ENCODE assay signal across 13 mouse cellular contexts in the genomic region with DNA sequence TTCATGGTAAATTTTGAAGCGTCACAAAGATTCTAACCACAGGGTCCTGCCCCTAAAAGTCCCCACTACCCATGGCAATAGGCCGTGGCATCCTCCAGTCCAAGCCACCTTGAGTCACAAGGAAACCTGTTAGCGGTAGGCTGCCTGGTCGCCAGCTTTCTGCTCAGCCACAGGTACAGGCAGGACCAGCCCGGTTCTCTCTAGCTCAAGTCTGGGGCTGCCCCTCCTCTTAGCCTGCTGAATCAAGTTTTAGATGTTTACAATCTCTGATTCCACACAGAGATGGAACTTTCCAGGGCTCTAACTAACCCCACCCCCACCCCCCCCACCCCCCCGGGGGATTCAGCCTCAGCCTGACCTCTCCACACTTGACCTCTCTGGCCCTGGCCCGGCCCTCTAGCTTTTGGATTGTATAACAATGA. TPM values are rescaled to one million over a fixed set of nuclear protein-coding genes. Genes with fewer than 3 reads are reported as not detected.
DNase-seq lines count a peak whose midpoint lies in the region; ATAC-seq lines count a peak whose summit lies in the region.
"Had no signal": no experiment of that assay in that cellular context is flagged by ENCODE, and none has a peak within 500 bp of the region (broad histone marks: within the 10 kb centered on the region; RNA-seq: fewer than 3 reads in every experiment).

No protein-coding gene starts in this region.

- no peak for DNase-seq in forebrain, embryonic 10.5 days (ENCODE audit: extremely low spot score, low spot score)
- DNase-seq in B cell, adult 2 months = peak; percentile 34 to 38
- DNase-seq in embryonic facial prominence, embryonic 11.5 days (ENCODE audit: low spot score) = no peak
- DNase-seq in kidney, postnatal 14 days = peak; percentile 76
- DNase-seq in layer of hippocampus, postnatal 25 days (ENCODE audit: extremely low spot score in 1 of 2, low spot score in 1 of 2) = no peak
- no peak for DNase-seq in gastrocnemius, postnatal 4 days (ENCODE audit: low spot score in 2 of 2)
- no peak for DNase-seq in spleen, postnatal 36 days (ENCODE audit: low spot score in 2 of 2)
- DNase-seq: retina, postnatal 1 day had no signal

- H3K4me2 ChIP-seq in forebrain, embryonic 16.5 days (ENCODE audit: low read length) = no peak overlapping the region
- H3K4me2 ChIP-seq in embryonic facial prominence, embryonic 11.5 days (ENCODE audit: low read depth, low read length) = no peak overlapping the region
- H3K4me2 ChIP-seq: heart, embryonic 15.5 days; liver, embryonic 12.5 days had no signal

- no peak overlapping the region for H3K9ac ChIP-seq in forebrain, embryonic 16.5 days (replicated peaks; ENCODE audit: low read depth, low read length)
- no peak overlapping the region for H3K9ac ChIP-seq in embryonic facial prominence, embryonic 11.5 days (replicated peaks; ENCODE audit: low read length)
- H3K9ac ChIP-seq: heart, embryonic 15.5 days; liver, embryonic 12.5 days had no signal

- H3K4me3 ChIP-seq in forebrain, embryonic 10.5 days = no peak overlapping the region
- no peak overlapping the region for H3K4me3 ChIP-seq in forebrain, embryonic 16.5 days (replicated peaks; ENCODE audit: low read length)
- H3K4me3 ChIP-seq in embryonic facial prominence, embryonic 11.5 days (ENCODE audit: low read depth, low read length) = no peak overlapping the region
- H3K4me3 ChIP-seq: heart, embryonic 15.5 days; liver, embryonic 12.5 days; myocyte had no signal

- H3K27me3 ChIP-seq in forebrain, embryonic 10.5 days (ENCODE audit: poor library complexity, severe bottlenecking) = peaks cover 37% of the 10 kb centered on the region
- H3K27me3 ChIP-seq in forebrain, embryonic 16.5 days (replicated peaks; ENCODE audit: control insufficient read depth, insufficient read depth, low read length) = no peaks in the 10 kb centered on the region
- no peaks in the 10 kb centered on the region for H3K27me3 ChIP-seq in embryonic facial prominence, embryonic 11.5 days (ENCODE audit: control insufficient read depth, insufficient read depth, low read length)
- H3K27me3 ChIP-seq: heart, embryonic 15.5 days had no signal

- WGBS in forebrain, embryonic 10.5 days = 48% methylated on average over 7 of the region's 7 CpGs
- WGBS in forebrain, embryonic 16.5 days = 56% methylated on average over 7 of the region's 7 CpGs
- 33% methylated on average over 7 of the region's 7 CpGs for WGBS in embryonic facial prominence, embryonic 11.5 days

- ATAC-seq in forebrain, embryonic 16.5 days = no peak
- ATAC-seq in embryonic facial prominence, embryonic 11.5 days (replicated peaks; ENCODE audit: insufficient number of reproducible peaks, low FRiP score, low TSS enrichment, low read depth) = 0 out of 2 replicates have a peak, but pooled peaks have one; percentile 41
- ATAC-seq: liver, embryonic 12.5 days had no signal

- no peaks in the 10 kb centered on the region for H3K36me3 ChIP-seq in forebrain, embryonic 10.5 days (replicated peaks)
- H3K36me3 ChIP-seq in forebrain, embryonic 16.5 days (ENCODE audit: control insufficient read depth, insufficient read depth) = no peaks in the 10 kb centered on the region
- H3K36me3 ChIP-seq in embryonic facial prominence, embryonic 11.5 days (replicated peaks; ENCODE audit: control insufficient read depth, insufficient read depth, low read depth, low read length) = no peaks in the 10 kb centered on the region
- H3K36me3 ChIP-seq: heart, embryonic 15.5 days; liver, embryonic 12.5 days had no signal

- H3K9me3 ChIP-seq in forebrain, embryonic 10.5 days = no peaks in the 10 kb centered on the region
- no peaks in the 10 kb centered on the region for H3K9me3 ChIP-seq in forebrain, embryonic 16.5 days (ENCODE audit: control insufficient read depth, low read length)
- H3K9me3 ChIP-seq in embryonic facial prominence, embryonic 11.5 days (replicated peaks; ENCODE audit: control insufficient read depth, low read length) = no peaks in the 10 kb centered on the region
- H3K9me3 ChIP-seq: heart, embryonic 15.5 days; liver, embryonic 12.5 days had no signal

- H3K27ac ChIP-seq in forebrain, embryonic 10.5 days = peak overlapping the region; percentile 73
- no peak overlapping the region for H3K27ac ChIP-seq in forebrain, embryonic 16.5 days (ENCODE audit: low read length)
- no peak overlapping the region for H3K27ac ChIP-seq in embryonic facial prominence, embryonic 11.5 days (replicated peaks; ENCODE audit: low read depth, low read length)
- H3K27ac ChIP-seq: heart, embryonic 15.5 days; liver, embryonic 12.5 days had no signal

- H3K4me1 ChIP-seq in forebrain, embryonic 10.5 days = peaks cover 34% of the 10 kb centered on the region
- 0 out of 2 replicates have a peak, but pooled peaks cover 5% of the 10 kb centered on the region for H3K4me1 ChIP-seq in forebrain, embryonic 16.5 days (replicated peaks; ENCODE audit: control insufficient read depth, insufficient read depth, low read length)
- H3K4me1 ChIP-seq in embryonic facial prominence, embryonic 11.5 days (ENCODE audit: control insufficient read depth, insufficient read depth, low read length) = peaks cover 8% of the 10 kb centered on the region

RNA-seq across cellular contexts. Expression of gene Id3, which starts 36.4 kb away (rescaled TPM):
- 488 and 529 TPM in 2 replicates for polyA plus RNA-seq in forebrain, embryonic 10.5 days (2016; fragmentation: Nextera tagmentation; extraction: Ambion mirVana)
- 85.1 and 102 TPM in 2 replicates for polyA plus RNA-seq in forebrain, embryonic 16.5 days (2015; fragmentation: Nextera tagmentation; extraction: Ambion mirVana)
- polyA plus RNA-seq in embryonic facial prominence, embryonic 11.5 days (2014; fragmentation: Nextera tagmentation; extraction: Ambion mirVana) = 608 and 653 TPM in 2 replicates
- 10 to 100 TPM; 51.7 to 62.5 TPM for total RNA-seq in layer of hippocampus, postnatal 25 days (2021)
- total RNA-seq in gastrocnemius, postnatal 4 days (2021) = 10 to 100 TPM; 51.3 to 59.3 TPM
- total RNA-seq: common myeloid progenitor, adult 5-6 weeks had no signal

RNA-seq across cellular contexts. Expression of gene Rpl11, which starts 53.7 kb away (rescaled TPM):
- polyA plus RNA-seq in forebrain, embryonic 10.5 days (2016; fragmentation: Nextera tagmentation; extraction: Ambion mirVana) = 485 and 525 TPM in 2 replicates
- 281 and 302 TPM in 2 replicates for polyA plus RNA-seq in forebrain, embryonic 16.5 days (2015; fragmentation: Nextera tagmentation; extraction: Ambion mirVana)
- polyA plus RNA-seq in embryonic facial prominence, embryonic 11.5 days (2014; fragmentation: Nextera tagmentation; extraction: Ambion mirVana) = 410 and 431 TPM in 2 replicates
- 100 to 1,000 TPM; 262 to 319 TPM for total RNA-seq in layer of hippocampus, postnatal 25 days (2021)
- 100 to 1,000 TPM; 466 to 495 TPM for total RNA-seq in gastrocnemius, postnatal 4 days (2021)

Comparison
In these comparisons a context has a peak if more than half of its experiments do, and no peak if none do; other contexts are left out.
1. DNase-seq: peak in B cell, adult 2 months (2 of 2) and kidney, postnatal 14 days (single experiment); none in forebrain, embryonic 10.5 days (single experiment), embryonic facial prominence, embryonic 11.5 days (single experiment), layer of hippocampus, postnatal 25 days (0 of 2), gastrocnemius, postnatal 4 days (0 of 2) and spleen, postnatal 36 days (0 of 2).